Mouse (Mus musculus) induced T-regulatory cell, adult 2 months (primary cell): ENCODE measurements at regions not wholly inside any gene's neighbourhood (a gene's known extent, or its start where the extent isn't known, plus 50 kb on each side); places are given as distances from the start of the nearest gene placed in this dataset.
"Not testable (repeated sequence)": the region's sequence is repeated elsewhere in the genome, so short reads cannot be mapped to it uniquely, and the experiment has no call there.

ENCODE experiments used
- DNase-seq: peaks from one replicate; pipeline ENCODE4 v3.0.0-alpha.2; 2012; ENCODE audit warnings: low read depth

- no peak for DNase-seq
Measured at GRCm38 (mm10) chr15:38409168-38409567, 983.8 kb downstream of the 4930447A16Rik start.

- no peak for DNase-seq
Measured at GRCm38 (mm10) chr15:38410462-38410861, 985.1 kb downstream of the 4930447A16Rik start.

- no peak for DNase-seq
Measured at GRCm38 (mm10) chr15:38412481-38412880, 987.1 kb downstream of the 4930447A16Rik start.

GRCm38 (mm10) chr15:38413329-38413728 lies 988.0 kb downstream of the 4930447A16Rik start:
- DNase-seq = no peak

- no peak for DNase-seq
Measured at GRCm38 (mm10) chr15:38414318-38415090, 989.1 kb downstream of the 4930447A16Rik start.

- DNase-seq = no peak
Measured at GRCm38 (mm10) chr15:38415091-38415486, 989.7 kb downstream of the 4930447A16Rik start.

- DNase-seq = no peak
Measured at GRCm38 (mm10) chr15:38419621-38420020, 994.3 kb downstream of the 4930447A16Rik start.

GRCm38 (mm10) chr15:38420784-38421183 lies 995.4 kb downstream of the 4930447A16Rik start:
- DNase-seq = no peak

GRCm38 (mm10) chr15:38422741-38423140 lies 997.4 kb downstream of the 4930447A16Rik start:
- DNase-seq = no peak

- DNase-seq = no peak
Measured at GRCm38 (mm10) chr15:38425506-38425905, 1000.2 kb downstream of the 4930447A16Rik start.

GRCm38 (mm10) chr15:38427966-38428365 lies 1002.6 kb downstream of the 4930447A16Rik start:
- DNase-seq = no peak

- DNase-seq = no peak
Measured at GRCm38 (mm10) chr15:38431668-38432067, 1006.3 kb downstream of the 4930447A16Rik start.

GRCm38 (mm10) chr15:38433386-38433785 lies 1008.0 kb downstream of the 4930447A16Rik start:
- DNase-seq = no peak

- DNase-seq = not testable (repeated sequence)
Measured at GRCm38 (mm10) chr15:38434239-38434638, 1008.9 kb downstream of the 4930447A16Rik start.
